Mouse (Mus musculus): ENCODE data around the gene D17Wsu92e.

- TF ChIP-seq CTCF (IDR thresholded peaks at IDR 0.05) (no peak), EP300 (IDR thresholded peaks at IDR 0.05) (no peak)
Observed at GRCm38 (mm10) chr17:27750451-27750942, 70.0 kb downstream of the D17Wsu92e start.
